Mouse (Mus musculus) kidney, embryonic 15.5 days (tissue): Measurements from ENCODE around the gene Tmco1. TPM values are rescaled to one million over a fixed set of nuclear protein-coding genes. Genes with fewer than 3 reads are reported as not detected.
A peak's percentile ranks its signal among the peaks of the same experiment; 100 is the strongest.

Experiments used
- ATAC-seq: fragments of 200-750 bp; cut with Nextera tagmentation; replicated peaks from 2 replicates; pipeline ENCODE4 v1.8.0; 2017; ENCODE audit warnings: moderate TSS enrichment; ENCODE audit not compliant: low FRiP score
- H3K27ac ChIP-seq: fragments of 300-500 bp; sonication (generic); 2 replicates; pipeline ENCODE4 v1.5.1; 2015; ENCODE audit warnings: mild to moderate bottlenecking, inconsistent platforms
- H3K27me3 ChIP-seq: fragments of 300-500 bp; sonication (generic); 2 replicates; pipeline ENCODE4 v1.6.1; 2015; ENCODE audit warnings: inconsistent platforms
- H3K36me3 ChIP-seq: fragments of 300-500 bp; sonication (generic); 2 replicates; pipeline ENCODE4 v1.6.1; 2015; ENCODE audit warnings: inconsistent platforms
- H3K4me1 ChIP-seq: fragments of 300-500 bp; sonication (generic); 2 replicates; pipeline ENCODE4 v1.6.1; 2015; ENCODE audit warnings: inconsistent platforms
- H3K4me2 ChIP-seq: fragments of 300-500 bp; sonication (generic); 2 replicates; pipeline ENCODE4 v1.6.1; 2015; ENCODE audit warnings: moderate library complexity, mild to moderate bottlenecking, inconsistent platforms
- H3K4me3 ChIP-seq: fragments of 300-500 bp; sonication (generic); replicated peaks from 2 replicates; pipeline ENCODE4 v1.5.1; 2015; ENCODE audit warnings: mild to moderate bottlenecking, inconsistent platforms
- H3K9ac ChIP-seq: fragments of 300-500 bp; sonication (generic); 2 replicates; pipeline ENCODE4 v1.6.1; 2015; ENCODE audit warnings: mild to moderate bottlenecking, inconsistent platforms
- H3K9me3 ChIP-seq: fragments of 300-500 bp; sonication (generic); replicated peaks from 2 replicates; pipeline ENCODE4 v1.6.1; 2016; ENCODE audit warnings: inconsistent platforms
- WGBS: fragments of 180-500 bp; shearing (Covaris S2); methylation state at CpG from one replicate; pipeline ENCODE4 v1.1.7; 2015; ENCODE audit warnings: mixed read lengths; 5-methylcytosine and 5-hydroxymethylcytosine counted together
- polyA plus RNA-seq: library from polyadenylated mRNA; unstranded; fragments of >200 nt; fragmentation: Nextera tagmentation; extraction: Ambion mirVana; gene quantifications from 2 replicates; pipeline ENCODE4 v1.2.1, GENCODE M21; 2015

Gene Tmco1
- 98.1 and 106 TPM in 2 replicates for polyA plus RNA-seq

DNA sequence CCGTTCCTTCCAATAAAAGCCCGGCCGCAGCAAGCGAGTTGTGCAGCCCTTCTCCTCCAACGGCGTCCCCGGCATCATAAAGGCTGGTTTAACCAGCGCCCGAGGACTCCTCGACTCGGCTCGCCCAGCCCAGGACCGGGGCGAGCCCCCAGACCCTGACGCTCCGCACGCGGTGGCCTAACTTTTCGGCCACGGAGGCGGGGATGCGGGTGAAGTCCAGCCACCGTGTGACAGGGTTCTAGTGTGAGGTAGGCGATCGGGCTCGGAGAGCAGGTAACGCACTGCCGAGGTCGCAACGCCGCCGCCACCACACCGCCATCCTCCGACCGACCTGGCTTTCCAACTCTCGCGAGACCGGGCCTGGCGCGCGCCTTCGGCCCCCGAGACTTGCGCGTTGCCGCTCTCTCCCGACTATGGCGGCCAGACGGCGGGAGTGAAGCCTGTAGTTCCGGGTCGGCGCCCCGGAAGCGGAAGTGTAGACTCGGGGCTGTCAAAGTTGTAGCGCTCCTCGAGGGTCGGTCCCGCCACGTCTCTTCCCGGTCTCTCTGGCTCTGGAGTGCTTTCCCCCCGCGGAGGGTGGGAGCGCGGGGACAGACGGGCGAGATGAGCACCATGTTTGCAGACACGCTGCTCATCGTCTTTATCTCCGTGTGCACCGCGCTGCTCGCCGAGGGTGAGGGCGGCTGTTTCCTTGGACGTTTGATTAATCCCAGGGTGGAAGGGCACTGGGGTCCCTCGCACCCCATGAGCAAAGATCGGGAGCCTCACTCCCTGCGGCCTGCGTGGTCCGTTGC lies at the start of gene Tmco1:
Gene Tmco1 (plus strand): TSS at position 118 of the 794 bp plus-strand sequence.
- Histone ChIP-seq H3K9ac (peak within 1 kb of the TSS; percentile 95), H3K4me1 (peaks cover 8% of the 10 kb centered on the region; the same call in 1 of the 2 replicates), H3K36me3 (peaks cover 15% of the 10 kb centered on the region), H3K4me3 (peak within 1 kb of the TSS; percentile 75), H3K27ac (peak within 1 kb of the TSS; percentile 93), H3K9me3 (no peaks in the 10 kb centered on the region), H3K27me3 (no peaks in the 10 kb centered on the region), H3K4me2 (peak within 1 kb of the TSS; percentile 73)
- ATAC-seq = peak; percentile 98
- under 1% methylated on average over 82 of the region's 82 CpGs for WGBS

DNA sequence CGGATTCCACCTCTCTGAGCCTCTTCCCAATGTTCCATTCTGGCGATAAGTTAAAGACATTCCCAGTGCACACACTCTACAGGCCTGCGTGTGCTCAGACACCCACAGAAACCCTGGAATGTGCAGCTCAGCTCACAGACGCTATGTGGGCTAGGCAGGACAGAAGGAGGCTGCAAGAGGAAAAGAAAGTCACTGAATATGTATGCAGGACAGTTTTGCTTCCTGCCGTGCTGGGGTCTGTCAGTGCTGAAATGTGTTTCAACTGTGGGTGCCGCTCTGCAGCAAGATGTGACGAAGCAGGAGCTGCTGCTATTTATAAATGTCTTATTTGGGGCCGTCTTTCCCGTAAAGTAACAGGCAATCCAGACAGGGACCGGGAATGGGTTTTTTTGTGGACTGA lies 48.5 kb upstream of the Tmco1 start:
- H3K4me2 ChIP-seq = no peak overlapping the region
- H3K9me3 ChIP-seq = no peaks in the 10 kb centered on the region
- no peak overlapping the region for H3K4me3 ChIP-seq
- no peaks in the 10 kb centered on the region for H3K27me3 ChIP-seq
- peaks cover 36% of the 10 kb centered on the region for H3K4me1 ChIP-seq
- no peak overlapping the region for H3K9ac ChIP-seq
- no peak overlapping the region for H3K27ac ChIP-seq
- no peak for ATAC-seq
- WGBS = 72% methylated on average over 10 of the region's 10 CpGs
- H3K36me3 ChIP-seq = no peaks in the 10 kb centered on the region

DNA sequence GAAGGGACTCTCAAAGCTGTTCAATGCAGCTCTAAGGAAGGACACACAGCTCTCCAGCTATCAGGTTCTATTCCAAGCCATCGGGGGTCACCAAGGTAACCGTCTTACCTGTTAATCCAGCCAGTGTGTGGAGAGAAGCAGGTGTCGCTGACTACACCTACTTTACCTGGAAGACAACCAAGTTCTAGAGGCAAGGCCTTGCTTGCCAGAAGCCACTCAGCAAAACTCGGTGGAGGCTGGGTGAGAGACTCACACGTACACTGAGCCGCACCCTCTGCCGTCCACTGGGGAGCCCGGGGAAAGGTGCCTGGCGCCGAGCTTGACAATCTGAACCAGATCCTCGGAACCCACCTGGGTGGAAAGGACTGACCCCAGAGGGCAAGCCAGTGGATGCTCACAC lies 46.4 kb upstream of the Tmco1 start:
- no peak for ATAC-seq
- Histone ChIP-seq H3K9me3 (no peaks in the 10 kb centered on the region), H3K27me3 (no peaks in the 10 kb centered on the region), H3K4me1 (peaks cover 17% of the 10 kb centered on the region), H3K27ac (no peak overlapping the region), H3K9ac (no peak overlapping the region), H3K4me3 (no peak overlapping the region), H3K36me3 (0 out of 2 replicates have a peak, but pooled peaks cover 2% of the 10 kb centered on the region), H3K4me2 (no peak overlapping the region)
- 88% methylated on average over 11 of the region's 11 CpGs for WGBS

DNA sequence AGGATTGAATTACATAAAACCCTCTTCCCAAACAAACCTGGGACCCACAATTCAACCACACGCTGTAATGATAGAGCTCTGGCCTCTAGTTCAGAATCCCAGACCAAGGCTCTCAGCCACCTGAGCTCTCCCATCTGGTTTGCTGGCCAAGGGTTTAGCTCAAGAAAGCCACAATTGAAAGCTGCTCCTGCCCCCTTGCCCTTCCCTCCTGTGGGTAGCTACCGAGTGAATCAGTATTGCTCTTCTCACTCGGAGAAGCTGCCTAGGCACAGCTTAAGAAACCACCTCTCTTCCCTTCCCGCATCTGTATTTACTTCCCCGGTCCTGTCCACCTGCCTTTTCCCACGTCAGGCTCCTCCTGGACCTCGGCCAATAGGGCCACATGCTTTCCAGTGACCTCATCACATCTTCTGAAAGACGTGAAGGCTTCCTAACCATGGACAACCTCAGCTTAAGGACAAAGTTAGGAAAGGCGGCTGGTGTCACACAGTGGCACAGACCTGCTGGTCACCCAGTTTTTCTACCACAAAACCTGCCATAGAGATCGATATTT lies 45.6 kb upstream of the Tmco1 start:
- H3K4me3 ChIP-seq = no peak overlapping the region
- H3K9me3 ChIP-seq = no peaks in the 10 kb centered on the region
- 62% methylated on average over 10 of the region's 10 CpGs for WGBS
- H3K9ac ChIP-seq = no peak overlapping the region
- H3K4me1 ChIP-seq = peaks cover 10% of the 10 kb centered on the region
- no peak for ATAC-seq
- H3K27ac ChIP-seq = no peak overlapping the region
- no peak overlapping the region for H3K4me2 ChIP-seq
- H3K36me3 ChIP-seq = 0 out of 2 replicates have a peak, but pooled peaks cover 2% of the 10 kb centered on the region
- H3K27me3 ChIP-seq = no peaks in the 10 kb centered on the region

DNA sequence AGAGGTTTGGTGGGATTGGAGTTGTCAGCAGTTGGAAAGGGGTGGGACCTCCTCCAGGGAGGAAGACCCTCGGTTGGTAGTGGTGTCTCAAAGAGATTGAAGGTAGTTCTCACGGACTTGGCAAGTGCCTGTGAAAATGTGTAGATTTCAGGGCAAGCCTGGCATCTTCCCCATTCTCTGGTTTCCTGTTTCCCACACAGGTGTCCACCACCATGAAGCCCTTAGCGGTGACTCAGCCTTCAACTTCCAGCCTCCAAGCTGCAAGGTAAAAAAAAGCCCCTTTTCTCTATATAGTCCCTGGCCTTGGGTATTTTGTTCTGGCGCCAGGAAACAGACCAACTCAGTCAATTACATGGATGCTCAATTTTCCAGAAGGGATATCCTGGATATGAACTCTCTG lies 42.8 kb upstream of the Tmco1 start:
- Histone ChIP-seq H3K9me3 (no peaks in the 10 kb centered on the region), H3K4me1 (peaks cover 32% of the 10 kb centered on the region), H3K36me3 (0 out of 2 replicates have a peak, but pooled peaks cover 2% of the 10 kb centered on the region), H3K27me3 (no peaks in the 10 kb centered on the region), H3K4me2 (no peak overlapping the region), H3K4me3 (no peak overlapping the region), H3K27ac (no peak overlapping the region), H3K9ac (no peak overlapping the region)
- no peak for ATAC-seq
- WGBS = 61% methylated on average over 4 of the region's 4 CpGs

DNA sequence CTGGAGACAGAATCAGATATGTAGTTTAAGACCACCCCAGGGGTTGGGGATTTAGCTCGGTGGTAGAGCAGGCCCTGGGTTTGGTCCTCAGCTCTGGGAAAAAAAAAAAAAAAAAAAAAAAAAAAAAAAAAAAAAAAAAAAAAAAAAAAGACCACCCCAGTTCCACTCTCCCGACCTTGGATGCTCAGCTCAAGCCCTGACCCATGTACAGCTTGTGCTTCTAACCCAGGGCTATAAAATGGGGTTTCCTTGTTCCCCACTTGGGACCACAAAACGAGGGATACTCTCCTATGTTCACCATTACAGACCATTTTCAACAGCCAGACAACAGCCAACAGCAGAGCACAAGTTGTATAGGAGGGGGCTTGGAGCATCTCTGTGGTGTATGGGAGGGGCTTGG lies 41.5 kb upstream of the Tmco1 start:
- H3K4me2 ChIP-seq = no peak overlapping the region
- H3K4me1 ChIP-seq = peaks cover 45% of the 10 kb centered on the region
- H3K27me3 ChIP-seq = no peaks in the 10 kb centered on the region
- 0 out of 2 replicates have a peak, but pooled peaks cover 2% of the 10 kb centered on the region for H3K36me3 ChIP-seq
- no peak overlapping the region for H3K27ac ChIP-seq
- H3K4me3 ChIP-seq = no peak overlapping the region
- WGBS = 76% methylated on average over 3 of the region's 3 CpGs
- no peak for ATAC-seq
- H3K9ac ChIP-seq = no peak overlapping the region
- H3K9me3 ChIP-seq = no peaks in the 10 kb centered on the region

DNA sequence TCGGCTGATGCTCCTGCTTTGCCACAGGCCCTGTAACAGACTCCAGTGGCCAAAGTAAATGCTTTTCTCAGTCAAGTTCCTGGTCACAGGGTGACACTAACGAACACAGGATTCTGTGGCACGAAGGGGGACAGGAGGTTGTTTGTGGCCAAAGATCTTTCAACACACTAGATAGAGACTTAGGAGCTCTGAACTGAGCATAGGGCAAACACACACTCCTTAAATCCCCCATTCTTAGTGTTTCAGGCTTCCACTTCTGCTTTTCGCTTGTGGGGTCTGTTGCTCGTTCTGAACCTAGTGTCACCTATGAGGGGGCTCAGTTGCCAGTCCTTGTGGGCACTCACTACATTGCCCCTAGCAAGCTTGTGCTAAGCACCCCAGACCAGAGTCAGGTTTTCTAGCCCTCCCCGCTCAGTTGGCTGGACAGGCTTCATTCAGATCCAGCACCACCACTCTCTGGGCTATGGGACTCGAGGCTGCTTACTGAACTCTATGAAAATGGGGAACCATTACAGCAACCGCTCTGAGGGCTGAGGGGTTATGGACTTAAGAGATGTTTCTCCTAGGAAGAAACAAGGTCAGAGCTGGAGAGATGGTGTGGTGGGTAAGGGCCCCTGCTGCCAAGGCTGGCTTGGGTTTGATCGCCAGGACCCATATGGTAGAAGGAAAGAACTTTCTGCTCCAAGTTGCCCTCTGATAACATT lies 39.7 kb upstream of the Tmco1 start:
- H3K4me2 ChIP-seq = no peak overlapping the region

DNA sequence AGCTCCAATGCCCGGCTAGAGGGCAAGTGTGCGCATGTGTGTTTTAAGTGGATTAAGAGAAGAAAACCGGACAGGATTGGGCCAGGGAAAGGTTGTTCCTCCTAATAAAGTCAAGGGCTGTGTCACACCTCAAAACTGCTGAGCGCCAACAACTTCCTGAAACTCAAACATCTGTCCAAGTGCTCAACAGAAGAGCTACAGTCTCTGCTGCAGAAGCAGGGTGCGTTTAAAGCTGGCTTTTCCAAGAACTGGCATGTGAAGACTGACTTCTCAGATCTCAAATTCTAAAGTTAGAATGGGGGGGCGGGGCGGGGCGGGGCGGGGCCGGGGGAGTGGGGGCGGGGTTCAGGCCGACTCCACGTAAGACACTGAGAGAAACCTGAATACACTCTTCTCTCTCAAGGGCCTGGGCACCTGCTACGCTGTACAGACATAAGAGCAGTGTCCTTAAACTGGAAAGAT lies 38.8 kb upstream of the Tmco1 start:
- Histone ChIP-seq H3K36me3 (0 out of 2 replicates have a peak, but pooled peaks cover 2% of the 10 kb centered on the region), H3K9me3 (no peaks in the 10 kb centered on the region), H3K27me3 (no peaks in the 10 kb centered on the region), H3K27ac (peak overlapping the region; percentile 61; the same call in 1 of the 2 replicates), H3K4me2 (peak overlapping the region; percentile 54), H3K4me3 (no peak overlapping the region), H3K4me1 (peaks cover 52% of the 10 kb centered on the region), H3K9ac (no peak overlapping the region)
- WGBS = 30% methylated on average over 14 of the region's 14 CpGs
- ATAC-seq = peak; percentile 18; the same call in 1 of the 2 replicates

More for the DNA sequence above, 39.7 kb upstream of the Tmco1 start:
- no peak overlapping the region for H3K4me3 ChIP-seq
- H3K27me3 ChIP-seq = no peaks in the 10 kb centered on the region
- no peaks in the 10 kb centered on the region for H3K9me3 ChIP-seq
- H3K9ac ChIP-seq = no peak overlapping the region
- no peak overlapping the region for H3K27ac ChIP-seq
- WGBS = 88% methylated on average over 9 of the region's 9 CpGs
- H3K36me3 ChIP-seq = 0 out of 2 replicates have a peak, but pooled peaks cover 2% of the 10 kb centered on the region
- peaks cover 44% of the 10 kb centered on the region for H3K4me1 ChIP-seq
- no peak for ATAC-seq

DNA sequence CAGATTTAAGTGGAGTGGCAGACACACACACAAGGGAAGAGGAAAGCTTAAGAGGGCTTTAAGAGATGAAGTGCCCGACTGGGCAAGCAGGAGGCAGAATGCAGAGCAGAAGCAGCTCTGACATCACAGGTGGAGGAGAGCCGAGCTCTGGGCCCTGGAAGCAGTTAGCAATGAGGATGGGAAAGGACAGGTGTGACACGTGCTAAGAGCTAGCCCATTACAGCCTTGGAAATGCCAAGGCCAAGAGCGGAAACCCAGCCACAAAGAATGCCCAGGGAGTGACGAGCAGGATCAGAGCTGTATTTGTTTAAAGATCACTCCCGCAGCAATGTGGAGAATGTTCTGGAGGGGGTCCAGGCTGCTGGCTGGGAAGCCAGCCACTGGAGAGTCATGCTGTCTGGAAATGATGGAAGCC lies 38.3 kb upstream of the Tmco1 start:
- peaks cover 56% of the 10 kb centered on the region for H3K4me1 ChIP-seq
- no peak overlapping the region for H3K9ac ChIP-seq
- H3K9me3 ChIP-seq = no peaks in the 10 kb centered on the region
- no peaks in the 10 kb centered on the region for H3K27me3 ChIP-seq
- H3K4me3 ChIP-seq = no peak overlapping the region
- peak; percentile 16 for ATAC-seq
- peak overlapping the region; percentile 61 for H3K27ac ChIP-seq
- 20% methylated on average over 6 of the region's 6 CpGs for WGBS
- 0 out of 2 replicates have a peak, but pooled peaks cover 2% of the 10 kb centered on the region for H3K36me3 ChIP-seq
- peak overlapping the region; percentile 54 for H3K4me2 ChIP-seq

DNA sequence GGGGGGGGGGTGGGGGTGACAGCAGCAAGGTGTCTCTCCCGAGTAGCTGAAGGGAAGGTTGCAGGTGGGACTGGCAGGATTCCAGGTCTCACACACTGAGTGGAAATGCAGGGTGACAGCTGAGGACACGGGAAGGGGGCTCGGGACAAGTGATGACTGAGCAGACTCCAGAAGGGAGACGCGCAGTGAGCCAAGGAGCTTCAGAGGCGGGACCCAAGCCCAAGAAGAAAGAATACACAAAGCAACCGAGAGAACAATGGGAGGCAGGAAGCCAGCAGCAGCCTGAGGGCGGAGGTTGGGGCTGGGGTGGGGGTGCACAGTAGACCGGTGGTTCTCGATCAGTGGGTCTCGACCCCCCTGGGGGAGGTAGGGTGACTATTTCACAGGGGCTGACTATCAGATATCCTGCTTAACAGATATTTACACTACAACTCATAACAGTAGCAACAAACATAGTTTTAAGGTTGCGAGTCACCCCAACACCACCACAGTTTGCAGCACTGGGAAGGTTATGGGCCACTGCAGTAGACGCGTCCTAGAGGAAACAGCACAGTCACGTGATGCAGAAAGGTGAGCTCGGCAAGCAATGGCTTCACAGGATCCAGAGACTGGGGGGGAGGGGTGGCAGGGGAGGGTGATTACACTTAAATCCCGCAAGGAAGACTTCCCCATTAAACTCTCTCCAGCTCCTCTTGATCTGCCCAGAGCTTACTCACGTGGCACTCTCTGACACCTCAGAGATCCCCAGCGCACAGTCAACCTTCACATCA lies 37.7 kb upstream of the Tmco1 start:
- Histone ChIP-seq H3K9ac (peak overlapping the region; percentile 39; the same call in 1 of the 2 replicates), H3K4me1 (peaks cover 58% of the 10 kb centered on the region), H3K27me3 (no peaks in the 10 kb centered on the region), H3K9me3 (no peaks in the 10 kb centered on the region), H3K4me2 (peak overlapping the region; percentile 54), H3K36me3 (0 out of 2 replicates have a peak, but pooled peaks cover under 1% of the 10 kb centered on the region), H3K27ac (peak overlapping the region; percentile 61), H3K4me3 (peak overlapping the region; percentile 24)
- peak; percentile 50 for ATAC-seq
- WGBS = 12% methylated on average over 19 of the region's 19 CpGs

DNA sequence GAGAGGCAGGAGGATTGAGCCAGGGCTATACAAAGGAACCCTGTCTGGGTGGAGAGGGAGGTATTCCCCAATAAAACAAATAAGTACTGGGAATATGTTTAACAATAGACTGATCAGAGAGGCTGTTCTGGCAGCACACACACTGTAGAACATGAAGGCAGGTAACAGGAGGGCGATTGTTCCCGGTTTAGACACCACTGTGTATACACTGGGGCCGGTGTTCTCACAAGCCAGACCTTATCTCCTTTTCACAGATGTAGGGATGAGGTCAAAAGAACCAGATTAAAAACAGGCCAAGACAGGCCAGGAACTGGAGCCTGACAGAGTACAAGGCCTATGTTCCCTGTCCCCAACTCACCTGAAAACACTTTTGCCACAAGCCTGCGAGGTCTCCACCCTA lies 36.9 kb upstream of the Tmco1 start:
- Histone ChIP-seq H3K36me3 (no peaks in the 10 kb centered on the region), H3K27me3 (no peaks in the 10 kb centered on the region), H3K4me2 (peak overlapping the region; percentile 54), H3K27ac (no peak overlapping the region), H3K9me3 (no peaks in the 10 kb centered on the region), H3K4me3 (no peak overlapping the region), H3K4me1 (peaks cover 58% of the 10 kb centered on the region), H3K9ac (no peak overlapping the region)
- ATAC-seq = peak; percentile 19; the same call in 1 of the 2 replicates
- 41% methylated on average over 4 of the region's 4 CpGs for WGBS
